Mouse (Mus musculus): ENCODE measurements around the gene Gm2012. TPM values are rescaled to one million over a fixed set of nuclear protein-coding genes. Genes with fewer than 3 reads are reported as not detected.
"Not testable (repeated sequence)": the region's sequence is repeated elsewhere in the genome, so short reads cannot be mapped to it uniquely, and the experiment has no call there.

Gm2012 gene
- not detected in 2 replicates for polyA plus RNA-seq (2015; fragmentation: Nextera tagmentation; extraction: Ambion mirVana)

DNA sequence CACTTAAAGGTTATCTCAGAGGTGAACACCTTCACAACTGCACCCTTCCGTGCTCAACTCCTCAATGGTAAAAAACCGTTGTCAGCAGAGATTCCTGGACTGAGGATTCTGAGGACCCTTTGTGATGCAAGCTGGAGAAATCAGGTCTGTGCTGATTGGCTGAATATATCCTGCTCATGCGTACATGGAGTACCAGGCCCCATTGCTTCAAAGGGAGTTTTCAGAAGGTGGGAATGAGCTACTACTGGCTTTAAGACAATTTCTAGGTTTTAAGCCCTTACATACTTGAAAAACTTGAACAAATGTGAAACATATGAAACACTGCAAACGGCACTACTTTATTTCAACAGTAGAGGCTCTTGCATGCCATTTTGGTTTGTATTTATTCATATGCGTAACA lies at the start of gene Gm2012:
Gene Gm2012, minus strand, starts transcription at position 101 of the 400 bp plus-strand sequence.
- not testable (repeated sequence) for H3K4me3 ChIP-seq; H3K36me3 ChIP-seq; ATAC-seq (replicated peaks); H3K27ac ChIP-seq (replicated peaks); H3K9me3 ChIP-seq; H3K27me3 ChIP-seq; H3K4me1 ChIP-seq; H3K9ac ChIP-seq (replicated peaks); H3K4me2 ChIP-seq (replicated peaks)
- WGBS: 77% methylated on average over 1 of the region's 5 CpGs

- not testable (repeated sequence) for H3K4me2 ChIP-seq (replicated peaks); H3K27me3 ChIP-seq; H3K27ac ChIP-seq (replicated peaks); H3K4me3 ChIP-seq; H3K36me3 ChIP-seq; H3K9me3 ChIP-seq; H3K4me1 ChIP-seq; ATAC-seq (replicated peaks); H3K9ac ChIP-seq (replicated peaks)
- WGBS: 79% methylated on average over 12 of the region's 12 CpGs
Observed at GRCm38 (mm10) chrX:26159146-26159545, 72.0 kb downstream of the Gm2012 start.

Small RNA genes lying within 50 kb of the gene (microRNA-seq; reads per million reads assigned to microRNA genes)
- not detected for gene Gm26302

Other genes with a start within 250 kb of the Gm2012 start
- gene Gm5168, start 180.3 kb downstream of the Gm2012 start, polyA plus RNA-seq (2015; fragmentation: Nextera tagmentation; extraction: Ambion mirVana): not detected in 2 replicates
- not detected in 2 replicates for gene Gm2030, start 78.7 kb upstream of the Gm2012 start, polyA plus RNA-seq (2015; fragmentation: Nextera tagmentation; extraction: Ambion mirVana)

Measured in forebrain, embryonic 15.5 days (tissue).